9 mouse cellular contexts compared by ENCODE assay signal in genomic region chr8:94528245-94528644, GRCm38 (mm10). TPM values are rescaled to one million over a fixed set of nuclear protein-coding genes. Genes with fewer than 3 reads are reported as not detected.
DNase-seq lines count a peak whose midpoint lies in the region; ATAC-seq and TF ChIP-seq lines count a peak whose summit lies in the region.
"Had no signal": no experiment of that assay in that cellular context is flagged by ENCODE, and none has a peak within 500 bp of the region (broad histone marks: within the 10 kb centered on the region; RNA-seq: fewer than 3 reads in every experiment).

No protein-coding gene starts in this region.

- H3K4me1 ChIP-seq in kidney, adult 2 months (ENCODE audit: control insufficient read depth, insufficient read depth, low read length): 0 out of 2 replicates have a peak, but pooled peaks cover 3% of the 10 kb centered on the region
- H3K4me1 ChIP-seq in kidney, embryonic 15.5 days: peaks cover 14% of the 10 kb centered on the region
- peaks cover 8% of the 10 kb centered on the region for H3K4me1 ChIP-seq in intestine, embryonic 16.5 days (ENCODE audit: control insufficient read depth, insufficient read depth, low read length)

- peak; percentile 74 for TF ChIP-seq CTCF in kidney, adult 2 months (conservative IDR thresholded peaks at IDR 0.05; ENCODE audit: insufficient read depth, insufficient read length, low read depth, low read length)
- peak; percentile 79; the same call in 1 of the 2 replicates for TF ChIP-seq CTCF in brain, embryonic 14.5 days (IDR thresholded peaks at IDR 0.05; ENCODE audit: borderline replicate concordance, extremely low read depth, insufficient read depth, insufficient read length)

- TF ChIP-seq POLR2A in kidney, adult 2 months (IDR thresholded peaks at IDR 0.05; ENCODE audit: low read depth, low read length): no peak
- no peak for TF ChIP-seq POLR2A in brain, embryonic 14.5 days (IDR thresholded peaks at IDR 0.05; ENCODE audit: borderline replicate concordance, extremely low read depth, insufficient read depth, insufficient read length, poor library complexity, severe bottlenecking)

- no peak overlapping the region for H3K4me2 ChIP-seq in kidney, embryonic 15.5 days
- no peak overlapping the region for H3K4me2 ChIP-seq in intestine, embryonic 16.5 days (ENCODE audit: low read depth, low read length)
- H3K4me2 ChIP-seq: neural tube, embryonic 12.5 days had no signal

- 21% methylated on average over 4 of the region's 4 CpGs for WGBS in kidney, adult 2 months
- 52% methylated on average over 4 of the region's 4 CpGs for WGBS in kidney, embryonic 15.5 days
- 48% methylated on average over 4 of the region's 4 CpGs for WGBS in intestine, embryonic 16.5 days

- no peaks in the 10 kb centered on the region for H3K27me3 ChIP-seq in kidney, adult 2 months (replicated peaks; ENCODE audit: control insufficient read depth, insufficient read depth, low read length)
- peaks cover 20% of the 10 kb centered on the region for H3K27me3 ChIP-seq in kidney, embryonic 15.5 days
- H3K27me3 ChIP-seq in intestine, embryonic 16.5 days (replicated peaks; ENCODE audit: control insufficient read depth, insufficient read depth, low read length): no peaks in the 10 kb centered on the region

- no peak overlapping the region for H3K4me3 ChIP-seq in kidney, adult 2 months (ENCODE audit: insufficient read depth, low read depth, low read length)
- no peak overlapping the region for H3K4me3 ChIP-seq in kidney, embryonic 15.5 days (replicated peaks)
- no peak overlapping the region for H3K4me3 ChIP-seq in intestine, embryonic 16.5 days (ENCODE audit: low read length)
- H3K4me3 ChIP-seq: neural tube, embryonic 12.5 days had no signal

- H3K36me3 ChIP-seq in kidney, adult 2 months (ENCODE audit: control insufficient read depth, insufficient read depth, low read length): no peaks in the 10 kb centered on the region
- no peaks in the 10 kb centered on the region for H3K36me3 ChIP-seq in kidney, embryonic 15.5 days
- H3K36me3 ChIP-seq in intestine, embryonic 16.5 days (ENCODE audit: control insufficient read depth, insufficient read depth, low read length): no peaks in the 10 kb centered on the region
- H3K36me3 ChIP-seq: neural tube, embryonic 12.5 days had no signal

- DNase-seq in kidney, adult 2 months: peak; percentile 85
- peak; percentile 61 for DNase-seq in ES-CJ7 (ENCODE audit: low read depth, low spot score)
- peak; percentile 77 for DNase-seq in brain, embryonic 14.5 days (ENCODE audit: low read depth)
- DNase-seq in layer of hippocampus, postnatal 25 days (ENCODE audit: extremely low spot score in 1 of 2, low spot score in 1 of 2): peak; percentile 37 to 42
- peak; percentile 43 for DNase-seq in naive thymus-derived CD4-positive, alpha-beta T cell, adult 2 months (ENCODE audit: low read depth)

- no peak for ATAC-seq in kidney, embryonic 15.5 days (replicated peaks; ENCODE audit: low FRiP score)
- ATAC-seq in granulocyte monocyte progenitor cell, adult 5-6 weeks (replicated peaks; ENCODE audit: poor library complexity, severe bottlenecking): peak; percentile 55
- no peak for ATAC-seq in intestine, embryonic 16.5 days

- H3K9me3 ChIP-seq in kidney, embryonic 15.5 days (replicated peaks): no peaks in the 10 kb centered on the region
- H3K9me3 ChIP-seq in intestine, embryonic 16.5 days (ENCODE audit: control insufficient read depth, low read length): no peaks in the 10 kb centered on the region
- H3K9me3 ChIP-seq: neural tube, embryonic 12.5 days had no signal

- H3K27ac ChIP-seq in kidney, adult 2 months (ENCODE audit: insufficient read depth, low read depth, low read length): no peak overlapping the region
- no peak overlapping the region for H3K27ac ChIP-seq in kidney, embryonic 15.5 days
- H3K27ac ChIP-seq in intestine, embryonic 16.5 days (ENCODE audit: low read length): no peak overlapping the region
- H3K27ac ChIP-seq: neural tube, embryonic 12.5 days had no signal

- no peak overlapping the region for H3K9ac ChIP-seq in kidney, embryonic 15.5 days
- H3K9ac ChIP-seq in intestine, embryonic 16.5 days (ENCODE audit: low read depth, low read length): no peak overlapping the region
- H3K9ac ChIP-seq: neural tube, embryonic 12.5 days had no signal

RNA-seq across cellular contexts. Expression of gene Cpne2, which starts 4.5 kb away (rescaled TPM):
- 28.9 and 31.5 TPM in 2 replicates for polyA plus RNA-seq in kidney, adult 2 months (2012; rRNA removed)
- 11.1 and 11.9 TPM in 2 replicates for polyA plus RNA-seq in kidney, embryonic 15.5 days (2015; fragmentation: Nextera tagmentation; extraction: Ambion mirVana)
- 30.1 and 31.5 TPM in 2 replicates for polyA plus RNA-seq in brain, embryonic 14.5 days (2012; rRNA removed)
- total RNA-seq in granulocyte monocyte progenitor cell, adult 5-6 weeks (2014; fragmentation: Nextera tagmentation): 106 and 114 TPM in 2 replicates
- 53.9 and 56.5 TPM in 2 replicates for total RNA-seq in granulocyte monocyte progenitor cell, adult 5-6 weeks (2017)
- total RNA-seq in layer of hippocampus, postnatal 25 days (2021): 10 to 100 TPM; 40.0 to 42.4 TPM
- 5.7 and 6.4 TPM in 2 replicates for polyA plus RNA-seq in intestine, embryonic 16.5 days (2015; fragmentation: Nextera tagmentation; extraction: Ambion mirVana)
